Mouse (Mus musculus) bone marrow macrophage, adult 2 months (primary cell): Measurements from ENCODE around the gene Scyl1.
A peak's percentile ranks its signal among the peaks of the same experiment; 100 is the strongest.

Source experiments
- CTCF ChIP-seq: IDR thresholded peaks from 2 replicates; pipeline ENCODE4 v1.5.1; 2012; ENCODE audit warnings: low read depth, mild to moderate bottlenecking, low read length, moderate library complexity
- POLR2A ChIP-seq: IDR thresholded peaks from 2 replicates; pipeline ENCODE4 v1.6.1; 2012; ENCODE audit warnings: mild to moderate bottlenecking, low read depth, low read length, borderline replicate concordance

DNA sequence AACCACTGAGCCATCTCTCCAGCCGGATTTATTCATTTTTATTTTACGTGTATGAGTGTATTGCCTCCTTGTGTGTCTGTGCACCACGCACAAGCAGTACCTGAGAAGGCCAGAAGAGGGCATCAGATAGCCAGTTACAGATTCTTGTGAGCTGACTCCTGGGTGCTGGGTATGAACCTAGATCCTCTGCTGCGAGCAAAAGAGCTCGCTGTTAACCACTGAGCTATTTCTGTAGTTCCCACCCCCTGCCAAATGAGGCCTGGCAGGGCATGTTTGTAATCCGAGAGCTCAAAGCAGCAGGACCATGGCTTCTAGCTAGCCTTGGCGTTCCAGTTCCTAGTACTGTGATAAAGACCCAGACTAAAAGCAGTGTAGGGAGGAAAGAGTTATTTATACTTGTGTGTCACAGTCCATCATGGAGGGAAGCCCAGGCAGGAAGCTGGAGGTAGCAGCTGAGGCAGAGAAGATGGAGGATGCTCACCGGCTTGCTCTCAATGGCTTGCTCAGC is 16.0 kb upstream of the Scyl1 start:
- TF ChIP-seq CTCF, result peak; percentile 46
- no peak for TF ChIP-seq POLR2A
